Mouse (Mus musculus): ENCODE data around the gene Lrrc61. TPM values are rescaled to one million over a fixed set of nuclear protein-coding genes. Genes with fewer than 3 reads are reported as not detected.
A peak's percentile ranks its signal among the peaks of the same experiment; 100 is the strongest.

Gene Lrrc61
- polyA plus RNA-seq, 1 experiment from 2014 or later = 13.4 TPM

- Histone ChIP-seq H3K4me3 (peak overlapping the region; percentile 47), H3K36me3 (ENCODE audit: poor library complexity, severe bottlenecking) (peaks cover 10% of the 10 kb centered on the region; the same call in 1 of the 2 replicates), H3K27me3 (no peaks in the 10 kb centered on the region), H3K4me1 (peaks cover 20% of the 10 kb centered on the region), H3K4me2 (peak overlapping the region; percentile 73), H3K27ac (peak overlapping the region; percentile 98), H3K9me3 (replicated peaks) (no peaks in the 10 kb centered on the region), H3K9ac (peak overlapping the region; percentile 81)
- 82% methylated on average over 4 of the region's 4 CpGs for WGBS
- peak; percentile 16 for ATAC-seq
These were observed 777 bp upstream of the Lrrc61 start for GRCm38 (mm10) chr6:48553819-48554218.

GRCm38 (mm10) chr6:48555104-48555890 lies 701 bp downstream of the Lrrc61 start:
- no peaks in the 10 kb centered on the region for H3K27me3 ChIP-seq
- H3K4me2 ChIP-seq = peak overlapping the region; percentile 73
- peak overlapping the region; percentile 81 for H3K9ac ChIP-seq
- H3K4me1 ChIP-seq = peaks cover 20% of the 10 kb centered on the region
- peak overlapping the region; percentile 47 for H3K4me3 ChIP-seq
- WGBS = 25% methylated on average over 14 of the region's 14 CpGs
- peak; percentile 86 for ATAC-seq
- no peaks in the 10 kb centered on the region for H3K9me3 ChIP-seq (replicated peaks)
- H3K27ac ChIP-seq = peak overlapping the region; percentile 98
- peaks cover 16% of the 10 kb centered on the region; the same call in 1 of the 2 replicates for H3K36me3 ChIP-seq (ENCODE audit: poor library complexity, severe bottlenecking)

GRCm38 (mm10) chr6:48555956-48556355 lies 1.4 kb downstream of the Lrrc61 start:
- Histone ChIP-seq H3K4me2 (peak overlapping the region; percentile 73; the same call in 1 of the 2 replicates), H3K4me1 (peaks cover 20% of the 10 kb centered on the region), H3K9ac (no peak overlapping the region), H3K27ac (peak overlapping the region; percentile 98; the same call in 1 of the 2 replicates), H3K9me3 (replicated peaks) (no peaks in the 10 kb centered on the region), H3K27me3 (no peaks in the 10 kb centered on the region), H3K4me3 (peak overlapping the region; percentile 47; the same call in 1 of the 2 replicates), H3K36me3 (ENCODE audit: poor library complexity, severe bottlenecking) (peaks cover 16% of the 10 kb centered on the region; the same call in 1 of the 2 replicates)
- 86% methylated on average over 3 of the region's 3 CpGs for WGBS
- ATAC-seq = no peak

- Histone ChIP-seq H3K9ac (no peak overlapping the region), H3K4me3 (no peak overlapping the region), H3K4me1 (peaks cover 11% of the 10 kb centered on the region), H3K27ac (no peak overlapping the region), H3K36me3 (ENCODE audit: poor library complexity, severe bottlenecking) (peaks cover 37% of the 10 kb centered on the region), H3K27me3 (no peaks in the 10 kb centered on the region), H3K9me3 (replicated peaks) (no peaks in the 10 kb centered on the region), H3K4me2 (no peak overlapping the region)
- no peak for ATAC-seq
- 95% methylated on average over 4 of the region's 4 CpGs for WGBS
These were observed 11.2 kb downstream of the Lrrc61 start for GRCm38 (mm10) chr6:48565693-48566310.

GRCm38 (mm10) chr6:48566312-48566711 lies 11.7 kb downstream of the Lrrc61 start:
- Histone ChIP-seq H3K36me3 (ENCODE audit: poor library complexity, severe bottlenecking) (peaks cover 34% of the 10 kb centered on the region), H3K4me2 (no peak overlapping the region), H3K27me3 (no peaks in the 10 kb centered on the region), H3K9ac (no peak overlapping the region), H3K4me3 (no peak overlapping the region), H3K27ac (no peak overlapping the region), H3K9me3 (replicated peaks) (no peaks in the 10 kb centered on the region), H3K4me1 (peaks cover 11% of the 10 kb centered on the region)
- ATAC-seq = no peak
- WGBS = 45% methylated on average over 5 of the region's 5 CpGs

GRCm38 (mm10) chr6:48568036-48568984 lies 13.7 kb downstream of the Lrrc61 start:
- H3K9ac ChIP-seq = no peak overlapping the region; the same call in 1 of the 2 replicates
- H3K4me1 ChIP-seq = peaks cover 11% of the 10 kb centered on the region
- H3K27me3 ChIP-seq = no peaks in the 10 kb centered on the region
- H3K9me3 ChIP-seq (replicated peaks) = no peaks in the 10 kb centered on the region
- H3K27ac ChIP-seq = no peak overlapping the region
- H3K4me2 ChIP-seq = no peak overlapping the region
- 85% methylated on average over 21 of the region's 21 CpGs for WGBS
- no peak overlapping the region for H3K4me3 ChIP-seq
- H3K36me3 ChIP-seq (ENCODE audit: poor library complexity, severe bottlenecking) = peaks cover 31% of the 10 kb centered on the region
- ATAC-seq = peak; percentile 50

- H3K36me3 ChIP-seq (ENCODE audit: poor library complexity, severe bottlenecking) = peaks cover 23% of the 10 kb centered on the region
- H3K27me3 ChIP-seq = no peaks in the 10 kb centered on the region
- H3K27ac ChIP-seq = no peak overlapping the region
- no peak for ATAC-seq
- WGBS = 88% methylated on average over 8 of the region's 8 CpGs
- no peaks in the 10 kb centered on the region for H3K9me3 ChIP-seq (replicated peaks)
- no peak overlapping the region for H3K9ac ChIP-seq
- no peak overlapping the region for H3K4me2 ChIP-seq
- peaks cover 11% of the 10 kb centered on the region for H3K4me1 ChIP-seq
- no peak overlapping the region for H3K4me3 ChIP-seq
These were observed 14.6 kb downstream of the Lrrc61 start for GRCm38 (mm10) chr6:48569065-48569807.

- no peak for ATAC-seq
- 93% methylated on average over 5 of the region's 5 CpGs for WGBS
- Histone ChIP-seq H3K27ac (no peak overlapping the region), H3K36me3 (ENCODE audit: poor library complexity, severe bottlenecking) (peaks cover 7% of the 10 kb centered on the region), H3K4me2 (no peak overlapping the region), H3K4me3 (no peak overlapping the region), H3K27me3 (no peaks in the 10 kb centered on the region), H3K4me1 (peaks cover 4% of the 10 kb centered on the region), H3K9me3 (replicated peaks) (no peaks in the 10 kb centered on the region), H3K9ac (no peak overlapping the region)
These were observed 17.4 kb downstream of the Lrrc61 start for GRCm38 (mm10) chr6:48572014-48572413.

GRCm38 (mm10) chr6:48572572-48573061 lies 18.0 kb downstream of the Lrrc61 start, which contains the start of gene Rarres2:
Rarres2 (minus strand) TSS chr6:48572789.
- H3K27ac ChIP-seq = no peak within 1 kb of the TSS
- H3K4me3 ChIP-seq = no peak within 1 kb of the TSS
- H3K27me3 ChIP-seq = no peaks in the 10 kb centered on the region
- H3K4me1 ChIP-seq = peaks cover 4% of the 10 kb centered on the region
- no peak for ATAC-seq
- no peaks in the 10 kb centered on the region for H3K9me3 ChIP-seq (replicated peaks)
- H3K4me2 ChIP-seq = no peak within 1 kb of the TSS
- peaks cover 7% of the 10 kb centered on the region; the same call in 1 of the 2 replicates for H3K36me3 ChIP-seq (ENCODE audit: poor library complexity, severe bottlenecking)
- no peak within 1 kb of the TSS for H3K9ac ChIP-seq
- WGBS = 39% methylated on average over 6 of the region's 6 CpGs

GRCm38 (mm10) chr6:48573280-48573679 lies 18.7 kb downstream of the Lrrc61 start:
- no peak for ATAC-seq
- H3K27ac ChIP-seq = no peak overlapping the region
- WGBS = 75% methylated on average over 10 of the region's 10 CpGs

GRCm38 (mm10) chr6:48573981-48574380 lies 19.4 kb downstream of the Lrrc61 start:
- no peak for ATAC-seq
- 78% methylated on average over 3 of the region's 3 CpGs for WGBS
- no peak overlapping the region for H3K27ac ChIP-seq

More at GRCm38 (mm10) chr6:48573280-48573679, 18.7 kb downstream of the Lrrc61 start:
- Histone ChIP-seq H3K9me3 (replicated peaks) (no peaks in the 10 kb centered on the region), H3K4me3 (no peak overlapping the region), H3K4me2 (no peak overlapping the region), H3K4me1 (peaks cover under 1% of the 10 kb centered on the region; the same call in 1 of the 2 replicates), H3K9ac (no peak overlapping the region), H3K36me3 (ENCODE audit: poor library complexity, severe bottlenecking) (peaks cover 6% of the 10 kb centered on the region; the same call in 1 of the 2 replicates), H3K27me3 (no peaks in the 10 kb centered on the region)

More at GRCm38 (mm10) chr6:48573981-48574380, 19.4 kb downstream of the Lrrc61 start:
- no peaks in the 10 kb centered on the region for H3K27me3 ChIP-seq
- no peak overlapping the region for H3K4me2 ChIP-seq
- no peak overlapping the region for H3K9ac ChIP-seq
- no peaks in the 10 kb centered on the region for H3K4me1 ChIP-seq
- H3K4me3 ChIP-seq = no peak overlapping the region
- no peaks in the 10 kb centered on the region for H3K9me3 ChIP-seq (replicated peaks)
- no peaks in the 10 kb centered on the region for H3K36me3 ChIP-seq (ENCODE audit: poor library complexity, severe bottlenecking)
